Mouse (Mus musculus): ENCODE measurements around the gene Iqce. TPM values are rescaled to one million over a fixed set of nuclear protein-coding genes. Genes with fewer than 3 reads are reported as not detected.
A peak's percentile ranks its signal among the peaks of the same experiment; 100 is the strongest.
"Not testable (repeated sequence)": the region's sequence is repeated elsewhere in the genome, so short reads cannot be mapped to it uniquely, and the experiment has no call there.

Iqce gene
- polyA plus RNA-seq, 1 experiment from 2014 or later: 31.0 TPM

- no peak overlapping the region for H3K4me3 ChIP-seq (ENCODE audit: low read depth, low read length)
- no peaks in the 10 kb centered on the region; the same call in 1 of the 2 replicates for H3K36me3 ChIP-seq (ENCODE audit: control insufficient read depth, insufficient read depth, low read length)
- DNase-seq (ENCODE audit: low spot score) (no peak), ATAC-seq (replicated peaks; ENCODE audit: low FRiP score) (no peak)
- H3K27me3 ChIP-seq (ENCODE audit: control insufficient read depth, insufficient read depth, low read length): no peaks in the 10 kb centered on the region
- no peaks in the 10 kb centered on the region for H3K4me1 ChIP-seq (replicated peaks; ENCODE audit: control insufficient read depth, insufficient read depth, low read length)
- no peaks in the 10 kb centered on the region for H3K9me3 ChIP-seq (ENCODE audit: control insufficient read depth, low read length)
- H3K9ac ChIP-seq (ENCODE audit: low read length): no peak overlapping the region
- H3K27ac ChIP-seq (ENCODE audit: low read depth, low read length): no peak overlapping the region
- H3K4me2 ChIP-seq (ENCODE audit: low read depth, low read length, severe bottlenecking): no peak overlapping the region
- 91% methylated on average over 11 of the region's 11 CpGs for whole genome bisulfite sequencing
Observed at GRCm38 (mm10) chr5:140675640-140676039, 26.5 kb downstream of the Iqce start.

DNA sequence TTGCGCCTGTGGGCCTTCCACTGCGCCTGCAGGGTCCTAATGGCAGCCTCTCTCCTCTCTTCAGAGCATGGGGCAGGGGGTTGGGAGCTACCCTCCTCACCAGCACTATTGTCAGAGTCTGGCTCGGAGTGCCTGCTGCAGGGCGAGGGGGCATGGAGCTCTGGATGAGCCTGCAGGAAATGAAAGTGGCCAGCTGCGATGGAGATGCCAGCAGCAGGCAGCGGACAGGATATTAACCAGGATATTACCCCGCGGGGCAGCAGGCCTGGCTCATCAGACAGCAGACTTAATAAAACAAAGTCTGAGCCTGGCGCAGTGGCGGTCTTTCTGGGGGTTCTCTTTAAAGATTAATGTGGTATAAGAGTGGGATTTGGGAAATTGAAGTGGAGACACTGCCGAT is 27.1 kb downstream of the Iqce start:
- Histone ChIP-seq H3K4me2 (ENCODE audit: low read depth, low read length, severe bottlenecking) (no peak overlapping the region), H3K9me3 (ENCODE audit: control insufficient read depth, low read length) (no peaks in the 10 kb centered on the region), H3K4me3 (ENCODE audit: low read depth, low read length) (no peak overlapping the region), H3K4me1 (replicated peaks; ENCODE audit: control insufficient read depth, insufficient read depth, low read length) (no peaks in the 10 kb centered on the region), H3K9ac (ENCODE audit: low read length) (no peak overlapping the region), H3K27ac (ENCODE audit: low read depth, low read length) (no peak overlapping the region), H3K27me3 (ENCODE audit: control insufficient read depth, insufficient read depth, low read length) (no peaks in the 10 kb centered on the region), H3K36me3 (ENCODE audit: control insufficient read depth, insufficient read depth, low read length) (no peaks in the 10 kb centered on the region; the same call in 1 of the 2 replicates)
- WGBS: 91% methylated on average over 11 of the region's 11 CpGs
- ATAC-seq (replicated peaks; ENCODE audit: low FRiP score) (no peak), DNase-seq (ENCODE audit: low spot score) (no peak)

DNA sequence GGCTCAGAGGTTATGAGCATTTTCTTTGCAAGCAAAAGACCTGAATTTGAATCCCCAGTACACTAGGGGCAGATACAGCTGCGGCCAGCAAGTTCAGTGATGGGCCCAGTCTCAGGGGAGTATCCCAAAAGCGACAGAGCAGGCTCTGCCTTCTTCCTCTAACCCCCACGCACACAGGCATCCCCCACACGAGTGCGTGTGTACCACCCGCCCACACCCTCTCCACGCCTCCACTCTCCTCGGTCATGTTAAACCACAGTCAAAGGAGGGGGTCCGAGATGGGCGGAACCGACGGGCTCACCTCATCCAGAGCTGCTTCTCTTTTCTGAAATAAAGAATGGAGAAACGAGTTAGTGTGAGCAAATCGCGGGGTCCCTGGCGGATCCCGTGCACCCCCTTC is 28.1 kb downstream of the Iqce start:
- H3K36me3 ChIP-seq (ENCODE audit: control insufficient read depth, insufficient read depth, low read length): no peaks in the 10 kb centered on the region; the same call in 1 of the 2 replicates

GRCm38 (mm10) chr5:140672603-140673002 is 29.6 kb downstream of the Iqce start:
- DNase-seq (ENCODE audit: low spot score); H3K36me3 ChIP-seq (ENCODE audit: control insufficient read depth, insufficient read depth, low read length); H3K27me3 ChIP-seq (ENCODE audit: control insufficient read depth, insufficient read depth, low read length); H3K4me1 ChIP-seq (replicated peaks; ENCODE audit: control insufficient read depth, insufficient read depth, low read length); H3K4me2 ChIP-seq (ENCODE audit: low read depth, low read length, severe bottlenecking); H3K27ac ChIP-seq (ENCODE audit: low read depth, low read length); H3K9ac ChIP-seq (ENCODE audit: low read length); H3K4me3 ChIP-seq (ENCODE audit: low read depth, low read length); ATAC-seq (replicated peaks; ENCODE audit: low FRiP score); H3K9me3 ChIP-seq (ENCODE audit: control insufficient read depth, low read length): not testable (repeated sequence)
- 92% methylated on average over 6 of the region's 6 CpGs for WGBS

More for the DNA sequence above, 28.1 kb downstream of the Iqce start:
- H3K27me3 ChIP-seq (ENCODE audit: control insufficient read depth, insufficient read depth, low read length): no peaks in the 10 kb centered on the region
- ATAC-seq (replicated peaks; ENCODE audit: low FRiP score) (no peak), DNase-seq (ENCODE audit: low spot score) (no peak)
- 91% methylated on average over 17 of the region's 17 CpGs for WGBS
- H3K27ac ChIP-seq (ENCODE audit: low read depth, low read length): no peak overlapping the region
- H3K4me2 ChIP-seq (ENCODE audit: low read depth, low read length, severe bottlenecking): no peak overlapping the region
- H3K9ac ChIP-seq (ENCODE audit: low read length): no peak overlapping the region
- H3K4me1 ChIP-seq (replicated peaks; ENCODE audit: control insufficient read depth, insufficient read depth, low read length): no peaks in the 10 kb centered on the region
- no peaks in the 10 kb centered on the region for H3K9me3 ChIP-seq (ENCODE audit: control insufficient read depth, low read length)
- H3K4me3 ChIP-seq (ENCODE audit: low read depth, low read length): no peak overlapping the region

GRCm38 (mm10) chr5:140672115-140672514 is 30.1 kb downstream of the Iqce start:
- H3K27me3 ChIP-seq (ENCODE audit: control insufficient read depth, insufficient read depth, low read length): no peaks in the 10 kb centered on the region
- H3K4me2 ChIP-seq (ENCODE audit: low read depth, low read length, severe bottlenecking): no peak overlapping the region
- no peak overlapping the region for H3K9ac ChIP-seq (ENCODE audit: low read length)
- H3K4me1 ChIP-seq (replicated peaks; ENCODE audit: control insufficient read depth, insufficient read depth, low read length): no peaks in the 10 kb centered on the region
- peaks cover 5% of the 10 kb centered on the region for H3K36me3 ChIP-seq (ENCODE audit: control insufficient read depth, insufficient read depth, low read length)
- H3K4me3 ChIP-seq (ENCODE audit: low read depth, low read length): no peak overlapping the region
- no peak for DNase-seq (ENCODE audit: low spot score)
- 90% methylated on average over 6 of the region's 6 CpGs for WGBS
- H3K27ac ChIP-seq (ENCODE audit: low read depth, low read length): no peak overlapping the region
- no peak for ATAC-seq (replicated peaks; ENCODE audit: low FRiP score)
- peaks cover 3% of the 10 kb centered on the region; the same call in 1 of the 2 replicates for H3K9me3 ChIP-seq (ENCODE audit: control insufficient read depth, low read length)

DNA sequence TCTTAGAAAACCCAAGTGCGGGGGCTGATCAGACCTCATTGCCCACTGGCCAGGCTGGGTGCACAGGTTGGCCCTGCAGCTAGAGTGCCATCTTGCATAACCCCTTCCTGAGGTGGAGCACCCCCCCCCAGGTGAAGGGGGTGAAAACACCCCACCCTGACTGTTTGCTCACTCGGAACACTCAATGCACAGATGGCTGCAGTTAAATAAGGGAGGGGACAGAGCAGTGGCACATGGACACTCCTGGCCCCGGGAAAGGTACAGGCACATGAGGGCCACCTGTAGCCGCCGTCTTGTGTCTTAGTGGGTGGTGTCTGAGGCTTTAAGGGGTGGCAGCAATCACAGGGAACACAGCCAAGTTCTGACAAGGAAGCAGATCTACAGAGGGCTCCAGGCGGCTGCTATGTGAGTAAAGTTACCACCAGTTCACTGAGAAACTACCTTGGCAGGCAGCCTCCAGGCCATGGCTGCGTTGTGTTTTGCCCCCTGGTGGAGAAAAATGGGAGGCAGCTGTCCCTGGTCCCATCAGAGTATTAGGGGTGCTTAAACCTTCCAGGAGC is 38.5 kb downstream of the Iqce start:
- Histone ChIP-seq H3K4me2 (ENCODE audit: low read depth, low read length, severe bottlenecking) (no peak overlapping the region), H3K27me3 (ENCODE audit: control insufficient read depth, insufficient read depth, low read length) (no peaks in the 10 kb centered on the region), H3K4me1 (replicated peaks; ENCODE audit: control insufficient read depth, insufficient read depth, low read length) (peaks cover 15% of the 10 kb centered on the region; the same call in 1 of the 2 replicates), H3K4me3 (ENCODE audit: low read depth, low read length) (no peak overlapping the region), H3K9ac (ENCODE audit: low read length) (no peak overlapping the region), H3K9me3 (ENCODE audit: control insufficient read depth, low read length) (peaks cover 1% of the 10 kb centered on the region; the same call in 1 of the 2 replicates), H3K27ac (ENCODE audit: low read depth, low read length) (0 out of 2 replicates have a peak overlapping the region, but pooled peaks have one; percentile 6), H3K36me3 (ENCODE audit: control insufficient read depth, insufficient read depth, low read length) (peaks cover 2% of the 10 kb centered on the region)
- DNase-seq (ENCODE audit: low spot score) (peak; percentile 82), ATAC-seq (replicated peaks; ENCODE audit: low FRiP score) (no peak)
- 66% methylated on average over 7 of the region's 7 CpGs for WGBS

DNA sequence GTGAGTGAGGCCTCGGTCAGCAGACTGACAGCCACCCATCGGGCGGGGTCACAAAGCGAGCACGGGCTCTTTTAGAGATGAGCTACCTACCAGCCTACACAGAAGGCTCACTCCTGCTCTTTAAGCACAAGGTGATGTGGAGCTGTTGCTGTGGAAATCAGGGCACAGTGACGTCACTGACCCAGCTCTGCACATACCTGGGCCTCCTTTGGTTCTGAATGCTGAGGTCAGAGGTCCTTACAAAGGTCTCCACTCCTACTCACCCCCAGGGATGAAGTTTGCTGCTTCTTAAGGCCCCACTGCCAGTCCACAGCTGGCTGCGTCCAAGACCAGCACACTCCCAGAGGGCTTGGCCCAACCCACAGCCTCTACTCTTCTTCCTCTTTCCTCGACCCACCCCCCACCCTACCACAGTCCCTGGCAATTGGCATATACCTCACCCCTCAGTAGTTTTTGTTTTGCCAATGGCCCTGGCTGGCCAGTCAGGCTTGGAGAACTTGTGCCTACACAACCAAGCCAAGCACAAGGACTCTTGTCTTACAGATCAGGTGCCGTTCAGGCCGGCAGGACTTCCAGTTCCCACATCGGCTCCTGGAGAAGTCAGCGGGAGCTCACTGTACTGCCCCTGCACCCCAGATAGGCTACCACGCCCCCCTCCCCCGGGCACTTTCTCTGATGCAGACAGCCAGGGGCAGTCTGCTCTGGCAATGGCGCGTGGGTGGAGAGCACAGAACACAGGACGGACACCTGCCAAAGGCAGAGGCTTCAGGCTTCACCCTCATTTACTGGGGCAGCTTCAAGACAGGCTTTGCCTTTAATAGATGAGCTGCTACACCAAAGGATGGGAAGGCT is 39.2 kb downstream of the Iqce start:
- ATAC-seq (replicated peaks; ENCODE audit: low FRiP score) (no peak), DNase-seq (ENCODE audit: low spot score) (no peak)
- Histone ChIP-seq H3K4me3 (ENCODE audit: low read depth, low read length) (no peak overlapping the region), H3K9me3 (ENCODE audit: control insufficient read depth, low read length) (no peaks in the 10 kb centered on the region), H3K4me1 (replicated peaks; ENCODE audit: control insufficient read depth, insufficient read depth, low read length) (peaks cover 15% of the 10 kb centered on the region; the same call in 1 of the 2 replicates), H3K27ac (ENCODE audit: low read depth, low read length) (no peak overlapping the region), H3K27me3 (ENCODE audit: control insufficient read depth, insufficient read depth, low read length) (no peaks in the 10 kb centered on the region), H3K9ac (ENCODE audit: low read length) (0 out of 2 replicates have a peak overlapping the region, but pooled peaks have one; percentile 16), H3K36me3 (ENCODE audit: control insufficient read depth, insufficient read depth, low read length) (no peaks in the 10 kb centered on the region), H3K4me2 (ENCODE audit: low read depth, low read length, severe bottlenecking) (no peak overlapping the region)
- 76% methylated on average over 17 of the region's 17 CpGs for WGBS

- 71% methylated on average over 12 of the region's 12 CpGs for WGBS
- DNase-seq (ENCODE audit: low spot score) (no peak), ATAC-seq (replicated peaks; ENCODE audit: low FRiP score) (no peak)
- Histone ChIP-seq H3K27ac (ENCODE audit: low read depth, low read length) (peak overlapping the region; percentile 37; the same call in 1 of the 2 replicates), H3K36me3 (ENCODE audit: control insufficient read depth, insufficient read depth, low read length) (no peaks in the 10 kb centered on the region), H3K27me3 (ENCODE audit: control insufficient read depth, insufficient read depth, low read length) (no peaks in the 10 kb centered on the region), H3K4me1 (replicated peaks; ENCODE audit: control insufficient read depth, insufficient read depth, low read length) (peaks cover 15% of the 10 kb centered on the region; the same call in 1 of the 2 replicates), H3K4me2 (ENCODE audit: low read depth, low read length, severe bottlenecking) (no peak overlapping the region), H3K9me3 (ENCODE audit: control insufficient read depth, low read length) (no peaks in the 10 kb centered on the region), H3K9ac (ENCODE audit: low read length) (no peak overlapping the region), H3K4me3 (ENCODE audit: low read depth, low read length) (no peak overlapping the region)
Observed at GRCm38 (mm10) chr5:140661875-140662643, 40.1 kb downstream of the Iqce start.

Measured in forebrain, embryonic 11.5 days (tissue).